Mouse (Mus musculus): ENCODE data around the gene Prrt1. TPM values are rescaled to one million over a fixed set of nuclear protein-coding genes. Genes with fewer than 3 reads are reported as not detected.

The Prrt1 gene
- polyA plus RNA-seq, 1 experiment from 2014 or later, result 10.4 TPM

DNA sequence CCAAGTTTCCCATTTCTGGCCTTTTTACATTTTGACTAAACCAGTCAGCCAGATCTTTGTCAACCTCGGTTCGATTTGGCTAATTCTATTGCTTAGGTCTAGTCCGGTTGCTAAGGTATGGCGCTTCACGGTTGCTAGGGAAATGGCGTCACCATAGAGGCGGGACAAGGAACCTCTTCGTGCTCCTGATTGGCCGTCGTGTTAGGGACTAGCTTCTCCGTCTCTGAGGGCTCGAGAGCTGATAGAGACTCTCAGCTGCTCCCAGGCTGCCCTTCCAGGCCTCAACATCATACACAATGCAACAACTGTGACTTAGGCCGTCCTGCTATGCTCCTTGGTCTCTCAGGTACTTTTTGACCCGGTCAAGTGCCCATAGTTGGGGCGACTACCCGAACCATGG lies 15.3 kb downstream of the Prrt1 start, which contains the start of gene Fkbpl:
Fkbpl (plus strand) TSS at position 157 of the 400 bp plus-strand sequence.
- Histone ChIP-seq H3K27ac (ENCODE audit: low read length) (peak within 1 kb of the TSS; percentile 31; the same call in 1 of the 2 replicates), H3K4me1 (replicated peaks; ENCODE audit: control insufficient read depth, insufficient read depth, low read length) (peaks cover 38% of the 10 kb centered on the region), H3K4me2 (ENCODE audit: low read length) (peak within 1 kb of the TSS; percentile 67), H3K27me3 (replicated peaks; ENCODE audit: control insufficient read depth, insufficient read depth, low read length) (no peaks in the 10 kb centered on the region), H3K9ac (replicated peaks; ENCODE audit: low read depth, low read length) (peak within 1 kb of the TSS; percentile 62), H3K4me3 (replicated peaks; ENCODE audit: low read length) (peak within 1 kb of the TSS; percentile 50), H3K36me3 (ENCODE audit: control insufficient read depth, insufficient read depth) (no peaks in the 10 kb centered on the region), H3K9me3 (ENCODE audit: control insufficient read depth, low read length) (no peaks in the 10 kb centered on the region)
- ATAC-seq, result peak; percentile 80
- under 1% methylated on average over 16 of the region's 16 CpGs for WGBS

DNA sequence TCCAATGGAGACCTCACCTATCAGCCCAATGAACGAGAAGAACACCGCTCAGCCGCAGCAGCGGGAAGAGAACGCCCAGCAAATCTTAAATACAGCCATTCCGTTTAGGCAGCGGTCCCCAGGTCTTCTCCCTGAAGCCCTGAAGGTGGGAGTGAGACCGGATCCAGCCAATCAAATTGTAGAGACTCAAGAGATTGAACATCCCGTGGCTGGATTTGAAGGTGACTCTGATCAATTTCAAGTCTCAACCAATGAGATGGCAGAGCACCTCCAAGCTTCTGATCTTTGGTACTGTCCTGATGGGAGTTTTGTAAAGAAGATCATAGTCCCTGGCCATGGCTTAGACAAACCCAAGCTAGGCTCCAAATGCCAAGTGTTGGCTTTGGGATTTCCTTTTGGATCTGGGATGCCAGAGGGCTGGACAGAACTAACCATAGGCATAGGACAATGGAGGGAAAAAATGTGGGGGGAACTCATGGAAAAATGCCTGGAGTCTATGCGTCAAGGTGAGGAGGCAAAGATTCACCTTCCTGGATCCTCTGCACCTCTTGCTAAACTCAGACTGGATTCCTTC lies 16.0 kb downstream of the Prrt1 start:
- Histone ChIP-seq H3K4me2 (ENCODE audit: low read length) (peak overlapping the region; percentile 67), H3K27ac (ENCODE audit: low read length) (no peak overlapping the region), H3K9ac (replicated peaks; ENCODE audit: low read depth, low read length) (no peak overlapping the region), H3K36me3 (ENCODE audit: control insufficient read depth, insufficient read depth) (peaks cover 2% of the 10 kb centered on the region; the same call in 1 of the 2 replicates), H3K4me1 (replicated peaks; ENCODE audit: control insufficient read depth, insufficient read depth, low read length) (peaks cover 38% of the 10 kb centered on the region), H3K27me3 (replicated peaks; ENCODE audit: control insufficient read depth, insufficient read depth, low read length) (no peaks in the 10 kb centered on the region), H3K4me3 (replicated peaks; ENCODE audit: low read length) (peak overlapping the region; percentile 50), H3K9me3 (ENCODE audit: control insufficient read depth, low read length) (no peaks in the 10 kb centered on the region)
- 48% methylated on average over 10 of the region's 10 CpGs for WGBS
- ATAC-seq, result no peak

DNA sequence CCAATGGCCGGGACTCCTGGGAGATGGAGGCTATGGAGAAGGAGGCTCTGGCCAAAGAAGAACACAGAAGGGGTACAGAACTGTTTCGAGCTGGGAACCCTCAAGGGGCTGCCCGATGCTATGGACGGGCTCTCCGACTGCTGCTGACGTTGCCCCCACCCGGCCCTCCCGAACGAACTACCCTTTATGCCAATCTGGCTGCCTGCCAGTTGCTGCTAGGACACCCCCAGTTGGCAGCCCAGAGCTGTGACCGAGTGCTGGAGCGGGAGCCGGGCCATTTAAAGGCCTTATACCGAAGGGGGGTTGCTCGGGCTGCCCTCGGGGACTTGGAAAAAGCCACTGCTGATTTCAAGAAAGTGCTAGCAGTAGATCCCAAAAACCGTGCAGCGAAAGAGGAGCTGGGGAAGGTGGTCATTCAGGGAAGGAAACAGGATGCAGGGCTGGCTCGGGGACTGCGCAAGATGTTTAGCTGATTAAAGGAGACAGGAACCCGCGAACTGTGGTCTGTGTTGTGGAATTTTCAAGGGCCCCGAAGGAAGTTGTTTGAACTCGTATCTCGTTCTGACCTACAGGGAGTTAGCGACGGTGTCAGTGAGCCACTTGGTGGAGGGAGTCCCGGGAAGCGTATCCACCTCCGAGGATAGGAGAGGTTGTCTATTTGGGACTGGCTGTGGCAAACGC lies 16.6 kb downstream of the Prrt1 start:
- Histone ChIP-seq H3K4me2 (ENCODE audit: low read length) (no peak overlapping the region; the same call in 1 of the 2 replicates), H3K36me3 (ENCODE audit: control insufficient read depth, insufficient read depth) (peaks cover 6% of the 10 kb centered on the region)
- whole genome bisulfite sequencing, result 89% methylated on average over 30 of the region's 30 CpGs

DNA sequence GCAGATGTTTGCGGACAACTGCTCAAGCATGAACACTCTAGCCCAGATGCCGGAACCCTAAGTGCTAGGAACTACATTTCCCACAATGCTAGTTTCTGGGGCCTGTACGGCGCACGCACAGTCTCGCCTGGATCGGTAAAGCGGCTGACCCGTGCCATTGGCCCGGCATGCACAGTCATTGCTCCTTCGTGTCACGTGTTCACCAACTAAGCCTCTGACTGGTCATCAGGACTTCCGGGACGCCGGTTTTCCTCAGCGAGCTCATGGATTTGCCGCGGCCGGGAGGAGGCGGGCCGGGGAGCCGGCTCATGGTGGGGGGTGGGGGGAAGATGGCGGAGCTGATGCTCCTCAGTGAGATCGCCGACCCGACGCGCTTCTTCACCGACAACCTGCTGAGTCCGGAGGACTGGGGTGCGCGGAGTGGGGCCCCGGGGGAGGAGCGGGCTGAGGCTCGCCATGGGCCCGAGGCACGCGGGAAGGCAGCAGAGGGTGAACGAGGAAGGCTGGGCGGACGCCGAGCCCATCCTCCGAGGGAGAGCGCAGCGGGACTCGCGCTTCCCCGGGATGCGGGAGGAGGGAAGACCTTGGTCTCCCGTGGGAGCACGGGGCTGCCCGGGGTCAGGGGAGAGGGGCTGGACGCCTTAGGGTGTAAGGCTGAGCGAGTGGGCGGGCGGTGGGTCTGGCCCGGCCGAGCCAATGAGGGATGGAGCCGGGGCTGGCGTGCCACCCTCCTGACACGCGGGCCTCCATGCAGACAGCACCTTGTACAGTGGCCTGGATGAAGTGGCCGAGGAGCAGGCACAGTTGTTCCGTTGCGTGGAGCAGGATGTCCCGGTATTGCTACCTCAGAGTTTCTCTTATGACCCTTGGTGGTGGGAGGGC lies 17.8 kb downstream of the Prrt1 start, which contains the start of gene Atf6b:
Atf6b (plus strand) TSS at position 241 of the 882 bp plus-strand sequence.
- Histone ChIP-seq H3K9ac (replicated peaks; ENCODE audit: low read depth, low read length) (peak within 1 kb of the TSS; percentile 91), H3K9me3 (ENCODE audit: control insufficient read depth, low read length) (no peaks in the 10 kb centered on the region), H3K4me3 (replicated peaks; ENCODE audit: low read length) (peak within 1 kb of the TSS; percentile 90), H3K4me2 (ENCODE audit: low read length) (peak within 1 kb of the TSS; percentile 70), H3K27me3 (replicated peaks; ENCODE audit: control insufficient read depth, insufficient read depth, low read length) (no peaks in the 10 kb centered on the region), H3K36me3 (ENCODE audit: control insufficient read depth, insufficient read depth) (peaks cover 9% of the 10 kb centered on the region), H3K4me1 (replicated peaks; ENCODE audit: control insufficient read depth, insufficient read depth, low read length) (peaks cover 26% of the 10 kb centered on the region), H3K27ac (ENCODE audit: low read length) (peak within 1 kb of the TSS; percentile 77)
- WGBS, result under 1% methylated on average over 66 of the region's 66 CpGs
- ATAC-seq, result peak; percentile 97

More for the DNA sequence above, 16.6 kb downstream of the Prrt1 start:
- no peak overlapping the region for H3K4me3 ChIP-seq (replicated peaks; ENCODE audit: low read length)
- H3K9me3 ChIP-seq (ENCODE audit: control insufficient read depth, low read length), result no peaks in the 10 kb centered on the region
- ATAC-seq, result no peak
- peaks cover 32% of the 10 kb centered on the region for H3K4me1 ChIP-seq (replicated peaks; ENCODE audit: control insufficient read depth, insufficient read depth, low read length)
- no peak overlapping the region for H3K9ac ChIP-seq (replicated peaks; ENCODE audit: low read depth, low read length)
- no peaks in the 10 kb centered on the region for H3K27me3 ChIP-seq (replicated peaks; ENCODE audit: control insufficient read depth, insufficient read depth, low read length)
- no peak overlapping the region for H3K27ac ChIP-seq (ENCODE audit: low read length)

DNA sequence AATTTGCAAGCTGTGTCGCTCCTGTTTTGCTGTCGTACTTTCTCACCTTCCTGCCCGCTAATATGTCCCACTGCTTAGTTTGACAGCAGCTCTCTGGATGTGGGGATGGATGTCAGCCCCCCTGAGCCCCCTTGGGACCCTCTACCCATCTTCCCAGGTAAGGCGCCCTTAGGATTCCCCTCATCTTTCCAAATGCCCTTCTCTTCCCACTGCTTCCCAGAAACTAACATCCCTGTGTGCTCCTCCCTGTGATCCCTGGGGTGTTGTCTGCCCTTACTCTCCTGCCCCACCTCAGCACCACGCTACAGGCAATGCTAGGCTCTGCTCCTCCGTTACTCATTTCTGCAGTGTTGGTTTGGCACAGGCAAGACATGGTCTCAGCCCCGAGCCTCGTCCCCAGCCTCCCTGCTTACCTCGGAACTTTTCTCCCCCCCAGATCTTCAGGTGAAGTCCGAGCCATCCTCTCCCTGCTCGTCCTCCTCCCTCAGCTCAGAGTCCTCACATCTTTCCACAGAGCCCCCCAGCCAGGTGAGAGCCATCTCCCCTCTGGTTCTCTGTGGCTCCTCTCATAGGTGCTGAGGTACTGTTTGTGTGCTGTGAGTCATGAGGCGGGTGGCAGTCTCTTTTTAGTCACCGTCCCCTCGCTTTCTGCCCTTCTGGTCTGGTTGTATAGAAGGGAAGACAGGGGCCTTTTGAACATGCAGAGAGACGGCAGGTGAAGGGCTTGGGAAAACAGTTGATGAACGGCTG lies 19.0 kb downstream of the Prrt1 start:
- Histone ChIP-seq H3K36me3 (ENCODE audit: control insufficient read depth, insufficient read depth) (peaks cover 13% of the 10 kb centered on the region), H3K27ac (ENCODE audit: low read length) (no peak overlapping the region), H3K4me1 (replicated peaks; ENCODE audit: control insufficient read depth, insufficient read depth, low read length) (peaks cover 26% of the 10 kb centered on the region), H3K9ac (replicated peaks; ENCODE audit: low read depth, low read length) (no peak overlapping the region), H3K4me3 (replicated peaks; ENCODE audit: low read length) (no peak overlapping the region), H3K27me3 (replicated peaks; ENCODE audit: control insufficient read depth, insufficient read depth, low read length) (no peaks in the 10 kb centered on the region), H3K4me2 (ENCODE audit: low read length) (peak overlapping the region; percentile 70), H3K9me3 (ENCODE audit: control insufficient read depth, low read length) (no peaks in the 10 kb centered on the region)
- ATAC-seq, result no peak
- WGBS, result 83% methylated on average over 16 of the region's 16 CpGs

DNA sequence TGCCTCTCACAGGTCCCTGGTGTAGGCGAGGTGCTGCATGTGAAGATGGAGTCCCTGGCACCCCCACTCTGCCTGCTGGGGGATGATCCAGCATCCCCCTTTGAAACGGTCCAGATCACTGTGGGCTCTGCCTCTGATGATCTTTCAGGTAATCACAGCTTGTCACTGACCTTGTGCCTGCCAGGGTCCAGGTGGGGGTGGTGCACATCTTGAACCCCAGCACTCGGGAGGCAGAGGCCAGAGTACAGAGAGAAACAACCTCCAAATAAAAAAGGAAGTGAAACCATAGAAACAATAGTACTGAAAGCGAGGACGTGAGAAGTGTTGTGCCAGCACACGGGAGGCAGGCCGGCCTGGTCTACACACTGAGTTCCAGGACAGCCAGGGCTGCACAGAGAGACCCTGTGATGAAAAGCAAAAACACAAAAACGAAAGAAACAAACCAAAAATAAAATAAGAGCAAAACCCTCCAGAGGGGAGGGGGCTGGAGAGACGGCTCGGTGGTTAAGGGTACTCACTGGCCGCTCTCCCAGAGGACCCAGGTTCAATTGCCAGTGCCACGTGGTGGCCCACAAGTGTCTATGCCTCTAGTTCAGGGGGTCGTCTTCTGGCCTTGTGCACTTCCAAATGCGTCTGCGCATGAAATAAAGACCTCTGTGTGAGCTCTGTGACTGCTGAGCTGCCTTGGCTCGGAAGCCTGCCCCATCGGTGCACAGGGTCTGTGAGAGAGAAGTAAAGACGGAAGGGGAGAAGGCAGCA lies 20.0 kb downstream of the Prrt1 start:
- Histone ChIP-seq H3K36me3 (ENCODE audit: control insufficient read depth, insufficient read depth) (peaks cover 18% of the 10 kb centered on the region), H3K9ac (replicated peaks; ENCODE audit: low read depth, low read length) (no peak overlapping the region), H3K9me3 (ENCODE audit: control insufficient read depth, low read length) (no peaks in the 10 kb centered on the region), H3K4me3 (replicated peaks; ENCODE audit: low read length) (no peak overlapping the region), H3K27me3 (replicated peaks; ENCODE audit: control insufficient read depth, insufficient read depth, low read length) (no peaks in the 10 kb centered on the region), H3K4me2 (ENCODE audit: low read length) (no peak overlapping the region), H3K4me1 (replicated peaks; ENCODE audit: control insufficient read depth, insufficient read depth, low read length) (peaks cover 26% of the 10 kb centered on the region), H3K27ac (ENCODE audit: low read length) (no peak overlapping the region)
- WGBS, result 89% methylated on average over 18 of the region's 18 CpGs
- no peak for ATAC-seq

DNA sequence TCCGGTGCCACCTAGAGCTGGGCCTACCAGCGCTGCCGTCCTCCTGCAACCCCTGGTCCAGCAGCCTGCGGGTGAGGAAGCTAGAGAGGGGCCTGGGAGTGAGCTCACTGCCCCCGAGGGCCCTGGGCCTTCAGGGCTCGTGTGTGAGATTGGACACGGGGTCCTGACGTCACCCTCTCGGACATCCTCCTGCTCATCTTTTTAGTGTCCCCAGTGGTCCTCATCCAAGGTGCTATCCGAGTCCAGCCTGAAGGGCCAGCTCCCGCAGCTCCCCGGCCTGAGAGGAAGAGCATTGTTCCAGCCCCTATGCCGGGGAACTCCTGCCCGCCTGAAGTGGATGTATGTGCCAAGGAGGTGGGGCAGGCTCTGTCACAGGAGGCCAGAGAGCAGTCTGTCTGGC lies 21.4 kb downstream of the Prrt1 start:
- Histone ChIP-seq H3K27ac (ENCODE audit: low read length) (no peak overlapping the region), H3K4me3 (replicated peaks; ENCODE audit: low read length) (no peak overlapping the region), H3K9me3 (ENCODE audit: control insufficient read depth, low read length) (no peaks in the 10 kb centered on the region), H3K36me3 (ENCODE audit: control insufficient read depth, insufficient read depth) (peaks cover 20% of the 10 kb centered on the region), H3K9ac (replicated peaks; ENCODE audit: low read depth, low read length) (no peak overlapping the region), H3K4me1 (replicated peaks; ENCODE audit: control insufficient read depth, insufficient read depth, low read length) (peaks cover 18% of the 10 kb centered on the region), H3K4me2 (ENCODE audit: low read length) (no peak overlapping the region), H3K27me3 (replicated peaks; ENCODE audit: control insufficient read depth, insufficient read depth, low read length) (no peaks in the 10 kb centered on the region)
- no peak for ATAC-seq
- 92% methylated on average over 14 of the region's 14 CpGs for WGBS

DNA sequence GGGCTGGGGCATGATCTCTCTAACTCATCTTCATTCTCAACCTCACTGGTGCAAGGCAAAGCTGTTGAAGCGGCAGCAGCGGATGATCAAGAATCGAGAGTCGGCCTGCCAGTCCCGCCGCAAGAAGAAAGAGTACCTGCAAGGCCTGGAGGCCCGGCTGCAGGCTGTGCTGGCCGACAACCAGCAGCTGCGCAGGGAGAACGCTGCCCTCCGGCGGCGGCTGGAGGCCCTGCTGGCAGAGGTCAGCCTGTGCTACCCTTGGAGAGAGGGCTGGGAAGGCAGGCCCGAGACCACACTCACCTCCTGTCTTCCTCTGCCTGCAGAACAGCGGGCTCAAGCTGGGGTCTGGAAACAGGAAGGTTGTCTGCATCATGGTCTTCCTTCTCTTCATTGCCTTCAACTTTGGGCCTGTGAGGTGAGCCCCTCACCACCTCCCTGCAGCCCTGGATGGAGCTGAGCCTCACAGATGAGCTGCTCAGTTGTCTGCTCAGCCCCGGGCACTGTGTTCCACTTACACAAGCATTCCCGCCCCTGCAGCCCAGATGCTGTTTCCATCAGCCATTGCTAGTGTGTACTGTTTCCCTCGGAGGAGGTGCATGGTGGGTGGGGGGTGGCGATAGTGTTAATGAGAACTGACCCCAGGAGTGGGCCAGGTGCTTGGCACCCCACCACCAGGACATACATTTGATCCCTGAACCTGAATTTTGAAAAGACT lies 22.3 kb downstream of the Prrt1 start:
- H3K4me1 ChIP-seq (replicated peaks; ENCODE audit: control insufficient read depth, insufficient read depth, low read length), result peaks cover 11% of the 10 kb centered on the region
- ATAC-seq, result no peak
- H3K27ac ChIP-seq (ENCODE audit: low read length), result no peak overlapping the region
- H3K36me3 ChIP-seq (ENCODE audit: control insufficient read depth, insufficient read depth), result peaks cover 20% of the 10 kb centered on the region
- no peak overlapping the region for H3K4me3 ChIP-seq (replicated peaks; ENCODE audit: low read length)
- 41% methylated on average over 19 of the region's 19 CpGs for WGBS
- H3K27me3 ChIP-seq (replicated peaks; ENCODE audit: control insufficient read depth, insufficient read depth, low read length), result no peaks in the 10 kb centered on the region
- no peak overlapping the region for H3K9ac ChIP-seq (replicated peaks; ENCODE audit: low read depth, low read length)
- H3K4me2 ChIP-seq (ENCODE audit: low read length), result no peak overlapping the region
- H3K9me3 ChIP-seq (ENCODE audit: control insufficient read depth, low read length), result no peaks in the 10 kb centered on the region
